Mouse (Mus musculus): ENCODE measurements around the gene Gm19426. TPM values are rescaled to one million over a fixed set of nuclear protein-coding genes. Genes with fewer than 3 reads are reported as not detected.
"Not testable (repeated sequence)": the region's sequence is repeated elsewhere in the genome, so short reads cannot be mapped to it uniquely, and the experiment has no call there.

The Gm19426 gene
- polyA plus RNA-seq, 1 experiment from 2014 or later = 10.9 TPM

DNA sequence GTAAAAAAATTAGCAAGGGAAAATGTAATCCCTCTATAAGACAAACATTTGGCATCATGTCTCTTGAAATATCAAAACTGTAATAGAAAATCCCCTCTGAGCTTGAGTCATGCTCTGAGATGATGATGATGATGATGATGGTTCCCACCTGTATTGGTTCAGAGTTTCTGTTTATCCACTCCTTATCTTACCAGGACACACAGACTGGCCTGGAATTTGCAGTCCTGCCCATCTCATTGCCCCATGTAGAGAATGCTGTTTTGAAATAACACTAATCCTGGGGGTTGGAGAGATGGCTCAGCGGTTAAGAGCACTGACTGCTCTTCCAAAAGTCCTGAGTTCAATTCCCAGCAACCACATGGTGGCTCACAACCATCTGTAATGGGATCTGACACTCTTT is 11.1 kb downstream of the Gm19426 start:
- Histone ChIP-seq H3K36me3 (no peaks in the 10 kb centered on the region), H3K4me2 (replicated peaks) (no peak overlapping the region), H3K27me3 (no peaks in the 10 kb centered on the region), H3K9me3 (replicated peaks) (no peaks in the 10 kb centered on the region), H3K4me3 (no peak overlapping the region), H3K9ac (no peak overlapping the region), H3K4me1 (peaks cover 40% of the 10 kb centered on the region), H3K27ac (no peak overlapping the region)
- no peak for ATAC-seq (ENCODE audit: low FRiP score)
- WGBS = 46% methylated on average over 1 of the region's 1 CpGs

GRCm38 (mm10) chr2:84731206-84731605 is 12.2 kb downstream of the Gm19426 start:
- Histone ChIP-seq H3K4me1 (peaks cover 33% of the 10 kb centered on the region), H3K27me3 (no peaks in the 10 kb centered on the region), H3K4me3 (no peak overlapping the region), H3K4me2 (replicated peaks) (no peak overlapping the region), H3K9me3 (replicated peaks) (no peaks in the 10 kb centered on the region), H3K9ac (no peak overlapping the region), H3K27ac (no peak overlapping the region), H3K36me3 (no peaks in the 10 kb centered on the region)
- WGBS = 78% methylated on average over 3 of the region's 3 CpGs
- no peak for ATAC-seq (ENCODE audit: low FRiP score)

GRCm38 (mm10) chr2:84728191-84728590 is 15.3 kb downstream of the Gm19426 start:
- not testable (repeated sequence) for H3K27me3 ChIP-seq; H3K27ac ChIP-seq; H3K4me2 ChIP-seq (replicated peaks); ATAC-seq (ENCODE audit: low FRiP score); H3K4me3 ChIP-seq; H3K9ac ChIP-seq; H3K9me3 ChIP-seq (replicated peaks)
- 80% methylated on average over 5 of the region's 5 CpGs for WGBS
- H3K36me3 ChIP-seq = peaks cover 20% of the 10 kb centered on the region
- H3K4me1 ChIP-seq = peaks cover 27% of the 10 kb centered on the region

GRCm38 (mm10) chr2:84727172-84727858 is 16.1 kb downstream of the Gm19426 start, which contains the start of gene Clp1:
Clp1 (minus strand) TSS chr2:84727350.
- no peaks in the 10 kb centered on the region for H3K27me3 ChIP-seq
- peaks cover 26% of the 10 kb centered on the region for H3K4me1 ChIP-seq
- no peaks in the 10 kb centered on the region for H3K9me3 ChIP-seq (replicated peaks)
- H3K9ac ChIP-seq = peak within 1 kb of the TSS; percentile 75
- under 1% methylated on average over 39 of the region's 39 CpGs for WGBS
- peak within 1 kb of the TSS; percentile 73 for H3K27ac ChIP-seq
- ATAC-seq (ENCODE audit: low FRiP score) = peak; percentile 96
- H3K36me3 ChIP-seq = peaks cover 22% of the 10 kb centered on the region
- peak within 1 kb of the TSS; percentile 94 for H3K4me2 ChIP-seq (replicated peaks)
- H3K4me3 ChIP-seq = peak within 1 kb of the TSS; percentile 61

GRCm38 (mm10) chr2:84726716-84727115 is 16.7 kb downstream of the Gm19426 start:
- H3K4me3 ChIP-seq = peak overlapping the region; percentile 61
- H3K27me3 ChIP-seq = no peaks in the 10 kb centered on the region
- 0 out of 2 replicates have a peak overlapping the region, but pooled peaks have one; percentile 30 for H3K27ac ChIP-seq
- H3K9ac ChIP-seq = peak overlapping the region; percentile 75
- H3K4me1 ChIP-seq = peaks cover 26% of the 10 kb centered on the region
- 5% methylated on average over 9 of the region's 9 CpGs for WGBS
- no peaks in the 10 kb centered on the region for H3K9me3 ChIP-seq (replicated peaks)
- ATAC-seq (ENCODE audit: low FRiP score) = peak; percentile 2
- peaks cover 23% of the 10 kb centered on the region for H3K36me3 ChIP-seq
- H3K4me2 ChIP-seq (replicated peaks) = peak overlapping the region; percentile 94

GRCm38 (mm10) chr2:84725770-84726169 is 17.7 kb downstream of the Gm19426 start:
- Histone ChIP-seq H3K27me3 (no peaks in the 10 kb centered on the region), H3K4me3 (no peak overlapping the region), H3K36me3 (peaks cover 28% of the 10 kb centered on the region), H3K27ac (no peak overlapping the region), H3K9ac (no peak overlapping the region; the same call in 1 of the 2 replicates), H3K4me1 (peaks cover 26% of the 10 kb centered on the region), H3K9me3 (replicated peaks) (no peaks in the 10 kb centered on the region), H3K4me2 (replicated peaks) (peak overlapping the region; percentile 94; the same call in 1 of the 2 replicates)
- 94% methylated on average over 10 of the region's 10 CpGs for WGBS
- no peak for ATAC-seq (ENCODE audit: low FRiP score)

GRCm38 (mm10) chr2:84723856-84724255 is 19.6 kb downstream of the Gm19426 start:
- H3K27me3 ChIP-seq = no peaks in the 10 kb centered on the region
- no peak overlapping the region for H3K9ac ChIP-seq
- H3K4me1 ChIP-seq = peaks cover 26% of the 10 kb centered on the region
- no peak for ATAC-seq (ENCODE audit: low FRiP score)
- H3K27ac ChIP-seq = no peak overlapping the region
- H3K4me2 ChIP-seq (replicated peaks) = no peak overlapping the region
- no peak overlapping the region for H3K4me3 ChIP-seq
- peaks cover 28% of the 10 kb centered on the region for H3K36me3 ChIP-seq
- WGBS = 96% methylated on average over 14 of the region's 14 CpGs
- H3K9me3 ChIP-seq (replicated peaks) = no peaks in the 10 kb centered on the region

- no peak overlapping the region for H3K4me2 ChIP-seq (replicated peaks)
- no peaks in the 10 kb centered on the region for H3K9me3 ChIP-seq (replicated peaks)
- H3K4me1 ChIP-seq = peaks cover 20% of the 10 kb centered on the region
- H3K27ac ChIP-seq = no peak overlapping the region
- WGBS = 81% methylated on average over 3 of the region's 3 CpGs
- no peak overlapping the region for H3K9ac ChIP-seq
- no peak overlapping the region for H3K4me3 ChIP-seq
- H3K27me3 ChIP-seq = no peaks in the 10 kb centered on the region
- ATAC-seq (ENCODE audit: low FRiP score) = no peak
- peaks cover 28% of the 10 kb centered on the region for H3K36me3 ChIP-seq
These were observed 22.3 kb downstream of the Gm19426 start for GRCm38 (mm10) chr2:84721182-84721581.

DNA sequence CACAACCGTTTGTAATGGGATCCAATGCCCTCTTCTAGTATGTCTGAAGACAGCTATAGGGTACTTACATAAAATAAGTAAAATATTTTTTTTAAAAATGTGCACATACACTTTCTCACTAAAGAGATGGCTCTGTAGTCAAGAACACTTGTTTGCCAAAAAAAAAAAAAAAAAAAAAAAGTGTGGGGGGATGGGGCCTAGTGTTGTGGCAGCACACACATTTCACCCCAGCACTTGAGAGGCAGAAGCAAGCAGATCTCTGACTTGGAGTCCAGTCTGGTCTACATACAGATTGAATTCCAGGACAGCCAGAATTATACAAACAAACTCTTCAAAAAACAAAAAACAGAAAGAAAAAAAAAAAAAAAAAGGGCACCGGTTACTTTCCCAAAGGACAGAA is 22.7 kb downstream of the Gm19426 start:
- Histone ChIP-seq H3K27me3 (no peaks in the 10 kb centered on the region), H3K27ac (no peak overlapping the region), H3K9me3 (replicated peaks) (no peaks in the 10 kb centered on the region), H3K4me2 (replicated peaks) (no peak overlapping the region), H3K4me3 (no peak overlapping the region), H3K36me3 (peaks cover 28% of the 10 kb centered on the region), H3K4me1 (peaks cover 15% of the 10 kb centered on the region), H3K9ac (no peak overlapping the region)
- no peak for ATAC-seq (ENCODE audit: low FRiP score)
- 100% methylated on average over 2 of the region's 2 CpGs for WGBS

DNA sequence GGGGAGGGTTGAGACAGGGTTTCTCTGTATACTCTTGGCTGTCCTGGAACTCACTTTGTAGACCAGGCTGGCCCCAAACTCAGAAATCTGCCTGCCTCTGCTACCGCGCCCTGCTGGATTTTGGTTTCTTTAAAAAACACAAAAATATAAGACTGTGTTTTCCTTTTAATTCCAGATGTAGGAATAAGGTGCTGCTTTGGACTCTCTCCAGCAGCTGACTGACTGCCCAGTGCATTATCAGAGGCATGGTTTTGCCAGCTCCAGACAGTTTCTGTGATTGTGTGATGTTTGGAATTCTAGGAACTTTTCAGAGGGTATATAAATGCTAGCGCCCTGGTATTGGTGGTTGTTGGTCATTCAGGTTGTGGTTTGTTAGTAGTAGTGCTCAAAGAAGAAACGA is 26.1 kb downstream of the Gm19426 start:
- H3K4me3 ChIP-seq = no peak overlapping the region
- no peak overlapping the region for H3K4me2 ChIP-seq (replicated peaks)
- H3K9me3 ChIP-seq (replicated peaks) = no peaks in the 10 kb centered on the region
- peaks cover 6% of the 10 kb centered on the region; the same call in 1 of the 2 replicates for H3K36me3 ChIP-seq
- no peak overlapping the region for H3K9ac ChIP-seq
- H3K27ac ChIP-seq = no peak overlapping the region
- H3K4me1 ChIP-seq = peaks cover 12% of the 10 kb centered on the region
- no peak for ATAC-seq (ENCODE audit: low FRiP score)
- no peaks in the 10 kb centered on the region for H3K27me3 ChIP-seq
- 89% methylated on average over 4 of the region's 4 CpGs for WGBS

GRCm38 (mm10) chr2:84716423-84717355 is 26.8 kb downstream of the Gm19426 start:
- Histone ChIP-seq H3K9ac (peak overlapping the region; percentile 63), H3K27me3 (no peaks in the 10 kb centered on the region), H3K4me3 (peak overlapping the region; percentile 94), H3K36me3 (peaks cover 5% of the 10 kb centered on the region; the same call in 1 of the 2 replicates), H3K9me3 (replicated peaks) (no peaks in the 10 kb centered on the region), H3K4me2 (replicated peaks) (peak overlapping the region; percentile 85), H3K27ac (peak overlapping the region; percentile 97), H3K4me1 (peaks cover 12% of the 10 kb centered on the region)
- 43% methylated on average over 9 of the region's 9 CpGs for WGBS
- no peak for ATAC-seq (ENCODE audit: low FRiP score)
